Mouse (Mus musculus) 3T3-L1 (cell line): ENCODE results near the gene Copg2.

Experiments
- DNase-seq: peaks from one replicate; pipeline ENCODE4 v3.0.0-alpha.2; 2015; ENCODE audit warnings: low read depth, low spot score

The Copg2 gene

GRCm38 (mm10) chr6:30734988-30735727, 161.4 kb downstream of the Copg2 start:
- DNase-seq: no peak

- DNase-seq: no peak
Observed at GRCm38 (mm10) chr6:30734465-30734864, 162.1 kb downstream of the Copg2 start.

GRCm38 (mm10) chr6:30732571-30733130, 163.9 kb downstream of the Copg2 start:
- DNase-seq: no peak

DNA sequence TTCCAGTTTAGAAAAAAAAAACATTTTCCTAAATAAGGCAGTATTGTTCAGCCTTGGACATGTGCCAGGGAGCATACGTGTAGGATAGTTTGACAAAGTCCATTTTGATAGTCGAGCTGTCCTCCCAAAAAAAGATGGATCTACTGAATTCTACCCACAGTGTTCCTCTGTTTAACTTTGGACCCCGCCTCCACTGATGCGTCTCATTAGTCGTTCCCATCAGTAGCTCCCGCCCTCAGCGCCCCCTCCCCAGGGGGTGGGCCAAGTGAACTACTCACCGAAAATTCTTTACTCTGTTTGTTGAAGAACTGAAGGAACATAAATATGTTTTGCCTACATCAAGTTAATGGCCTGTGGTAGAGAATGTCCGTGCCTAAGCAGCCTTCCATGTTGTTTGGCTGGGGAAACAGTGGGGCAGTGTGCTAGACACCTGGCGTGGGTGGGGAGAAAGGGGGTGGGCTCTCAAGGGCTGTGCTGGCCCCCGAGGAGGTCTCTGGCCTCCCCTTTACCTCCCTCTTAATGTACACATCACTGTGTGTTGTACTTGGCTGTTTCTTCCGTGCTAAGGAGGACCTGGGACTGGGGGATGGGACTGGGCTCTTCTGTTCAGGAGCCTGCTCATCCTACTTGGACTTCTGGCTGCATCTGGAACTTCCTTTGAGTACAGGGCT, 166.2 kb downstream of the Copg2 start:
- DNase-seq: no peak

- no peak for DNase-seq
Observed at GRCm38 (mm10) chr6:30723331-30723730, 173.3 kb downstream of the Copg2 start, which contains the start of gene Mest. Mest (plus strand) TSS chr6:30723547.

DNA sequence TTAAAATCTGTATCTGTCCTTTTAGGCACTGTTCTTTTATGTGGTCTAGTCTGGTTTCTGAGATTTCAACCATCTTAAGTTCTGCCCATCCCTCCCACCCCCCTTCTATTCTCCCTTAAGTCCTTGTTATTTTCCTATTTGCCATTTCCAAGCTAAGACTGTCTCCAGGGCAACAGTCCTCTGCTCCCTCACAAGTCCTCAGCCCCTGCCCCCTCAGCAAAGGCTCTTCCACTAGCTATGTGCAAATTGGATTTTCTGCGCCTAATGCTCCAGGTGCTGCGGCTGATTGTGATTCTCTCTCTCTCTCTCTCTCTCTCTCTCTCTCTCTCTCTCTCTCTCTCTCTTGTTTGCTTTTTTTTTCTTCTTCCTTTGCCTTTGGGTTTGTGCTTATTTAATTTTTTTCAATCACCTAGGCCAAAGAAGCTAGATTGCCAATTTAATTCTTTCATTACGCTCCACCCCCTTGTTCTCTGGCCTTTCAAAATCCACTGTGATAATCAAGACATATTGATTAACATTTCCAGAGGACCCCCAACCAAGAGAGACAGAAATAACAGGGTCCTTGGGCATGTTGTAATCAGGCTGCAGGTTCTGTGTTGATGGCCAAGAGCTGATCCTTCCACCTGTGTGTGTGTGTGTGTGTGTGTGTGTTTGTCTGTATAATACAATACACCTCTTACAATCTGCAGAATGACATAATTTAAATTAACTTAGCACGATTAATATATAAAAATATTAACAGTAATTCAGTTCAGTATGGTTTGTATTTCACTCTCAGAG, 174.0 kb downstream of the Copg2 start:
- DNase-seq: no peak

GRCm38 (mm10) chr6:30716796-30717195, 179.8 kb downstream of the Copg2 start:
- DNase-seq: no peak

DNA sequence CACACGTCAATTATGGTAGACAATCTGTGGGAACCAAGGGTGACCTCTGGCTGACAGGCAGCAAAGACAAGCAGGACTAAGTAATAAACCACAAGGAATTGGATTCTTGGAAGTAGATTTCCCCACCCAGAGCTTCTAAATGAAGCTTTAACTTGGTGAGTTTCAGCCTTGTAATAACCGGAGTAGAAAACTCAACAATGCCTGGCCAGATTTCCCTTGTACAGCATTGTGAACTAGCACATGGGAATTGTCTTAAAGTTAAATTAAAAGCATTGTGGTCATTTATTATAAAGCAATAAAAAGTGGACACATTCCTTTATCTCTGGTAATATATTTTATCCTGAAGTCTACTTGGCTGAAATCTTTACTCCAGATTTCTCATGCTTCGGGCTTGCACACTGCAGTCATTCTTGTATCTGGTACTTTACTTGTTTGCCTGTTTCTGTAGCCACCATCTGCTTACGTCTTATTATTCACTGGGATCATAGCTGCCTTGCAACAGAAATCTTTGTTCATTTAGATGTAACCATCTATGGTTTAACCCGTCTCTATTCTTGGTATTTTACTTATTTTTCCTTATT, 181.6 kb downstream of the Copg2 start:
- no peak for DNase-seq

DNA sequence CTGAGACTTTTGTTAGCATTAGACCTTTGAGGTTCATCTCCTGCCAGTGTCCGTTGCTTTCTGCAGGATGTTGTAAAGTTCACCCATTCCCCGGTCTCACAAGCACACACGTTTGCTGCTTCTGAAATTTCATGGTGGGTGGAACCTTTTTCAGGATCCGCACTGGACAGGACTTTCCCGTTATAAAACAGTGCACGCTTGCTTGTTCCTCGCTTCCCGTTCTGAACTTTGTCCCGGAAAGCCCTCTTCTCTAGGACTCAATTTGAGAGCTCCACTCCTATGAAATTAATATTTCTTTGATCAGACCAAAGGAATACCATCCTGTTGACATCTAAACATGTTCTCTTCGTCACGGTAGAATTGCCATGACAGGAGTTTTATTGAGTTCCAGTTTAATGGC, 182.7 kb downstream of the Copg2 start:
- DNase-seq: no peak

DNA sequence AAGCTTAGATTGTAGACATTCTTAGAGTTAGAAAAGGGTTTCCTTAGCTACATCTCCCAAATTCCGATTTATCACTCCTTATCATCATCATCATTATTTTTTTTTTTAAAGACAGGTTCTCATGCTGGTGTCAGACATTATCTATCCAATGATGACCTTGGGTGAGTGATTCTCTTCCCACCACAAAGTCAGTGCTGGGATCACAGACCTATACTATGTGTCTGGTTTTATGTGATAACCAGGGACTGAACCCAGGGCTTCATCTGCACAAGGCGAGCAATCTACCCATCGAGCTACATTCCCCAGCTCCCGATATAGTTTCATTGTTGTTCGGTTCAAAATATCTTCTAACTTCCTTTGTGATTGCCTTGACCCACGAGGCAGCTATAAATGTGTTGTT, 183.1 kb downstream of the Copg2 start:
- no peak for DNase-seq

DNA sequence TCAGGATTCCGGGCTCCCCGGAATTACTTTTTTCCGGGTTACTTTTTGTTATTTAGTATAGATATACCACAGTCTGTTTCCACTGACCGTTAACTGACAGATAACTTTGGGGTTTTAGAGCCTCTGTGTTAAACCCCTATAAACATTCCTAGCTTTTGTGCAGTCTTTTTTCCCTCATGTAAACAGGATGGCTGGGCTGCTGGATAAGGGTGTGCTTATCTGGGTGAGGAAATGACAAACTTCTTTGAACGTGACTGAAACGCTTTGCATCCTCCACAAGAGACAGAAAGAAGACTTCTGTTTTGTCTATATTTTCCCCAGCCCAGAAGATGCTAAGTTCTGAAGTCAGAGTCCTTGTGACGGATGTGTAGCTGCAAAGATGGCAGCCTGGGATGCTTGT, 184.1 kb downstream of the Copg2 start:
- no peak for DNase-seq

DNA sequence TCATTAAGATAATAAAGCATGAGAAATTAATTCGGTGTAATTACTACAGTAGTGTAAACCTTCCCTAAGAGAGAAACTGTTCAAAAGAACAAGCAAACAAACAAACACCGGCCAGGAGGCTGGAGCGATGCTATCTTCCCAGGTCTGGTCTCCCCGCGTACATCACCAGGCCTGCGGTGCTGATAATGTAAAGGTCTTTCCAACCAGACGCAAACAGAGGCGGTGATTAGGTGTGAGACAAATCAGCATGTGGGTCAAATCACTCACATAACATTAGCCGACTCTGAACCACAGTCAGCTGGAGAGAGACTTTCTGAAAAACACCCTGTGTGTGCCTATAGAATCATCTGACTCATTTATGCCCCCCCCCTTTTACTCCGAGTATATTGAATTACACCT, 185.2 kb downstream of the Copg2 start:
- DNase-seq: no peak

DNA sequence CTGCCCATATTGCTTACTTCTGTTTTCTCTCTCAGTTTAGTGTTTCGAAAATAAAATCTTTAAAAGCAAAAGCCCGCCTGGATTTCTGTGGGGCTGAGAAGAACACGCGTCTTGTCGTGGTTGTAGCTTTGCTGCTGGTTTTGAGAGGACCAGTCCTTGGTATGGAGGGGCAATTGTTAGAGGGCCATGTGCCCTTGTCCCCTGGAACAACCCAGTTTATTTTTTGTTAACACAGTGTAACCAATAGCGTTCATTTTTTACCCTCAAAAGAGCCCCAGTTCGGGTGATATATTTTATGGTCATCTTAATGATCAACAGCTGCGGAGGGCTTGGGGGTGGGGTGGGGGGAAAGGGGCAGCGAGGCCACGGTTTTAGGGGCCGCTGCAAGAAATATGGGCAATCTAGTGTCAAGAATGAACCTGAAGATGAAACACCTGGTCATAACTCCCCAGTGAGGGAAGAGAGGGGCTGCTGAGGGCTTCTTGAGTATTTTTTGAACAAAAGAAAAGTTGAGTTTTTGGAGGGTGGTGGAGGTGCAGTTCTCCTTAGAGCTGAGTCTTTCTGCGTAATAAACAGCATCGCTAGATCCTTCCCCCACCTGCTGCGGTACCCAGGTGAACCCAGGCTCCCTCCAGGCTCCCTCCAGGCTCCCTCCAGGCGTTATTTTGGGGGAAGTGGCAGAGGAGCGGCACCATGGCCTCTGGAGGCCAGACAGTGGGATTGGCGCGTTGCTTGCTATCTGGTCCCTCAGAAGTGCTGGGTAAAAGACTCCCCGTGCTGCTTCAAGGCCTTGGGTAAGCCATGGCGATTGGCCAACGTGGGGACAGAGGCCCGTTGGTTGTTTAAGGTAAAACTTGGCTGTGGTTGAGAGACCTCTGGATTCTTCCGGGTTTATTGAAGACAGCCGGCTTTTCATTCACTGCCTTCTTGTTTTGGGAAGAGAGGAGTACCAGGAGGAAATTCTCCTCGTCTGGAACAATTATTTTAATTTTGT, 185.9 kb downstream of the Copg2 start:
- DNase-seq: no peak

DNA sequence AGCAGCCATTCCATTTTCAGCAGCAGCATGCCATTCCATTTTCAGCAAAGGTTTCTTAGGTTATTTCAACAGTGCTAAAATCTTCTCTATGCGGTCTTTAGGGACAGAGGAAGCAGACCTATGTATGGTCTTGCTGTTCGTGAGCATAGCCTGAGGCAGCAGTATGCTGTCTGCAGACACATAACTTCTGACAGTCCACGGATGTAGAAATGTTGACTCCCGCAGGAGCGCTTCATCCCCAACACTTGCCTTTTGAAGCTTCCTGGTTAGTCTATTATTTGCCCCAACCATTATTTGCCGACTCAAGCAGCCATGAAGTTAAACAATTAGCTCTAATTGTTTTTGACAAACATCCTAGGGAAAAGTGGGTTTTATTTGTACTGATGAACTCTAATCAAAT, 187.5 kb downstream of the Copg2 start:
- no peak for DNase-seq

GRCm38 (mm10) chr6:30703977-30704602, 192.5 kb downstream of the Copg2 start:
- DNase-seq: no peak

- no peak for DNase-seq
Observed at GRCm38 (mm10) chr6:30703476-30703875, 193.1 kb downstream of the Copg2 start.

DNA sequence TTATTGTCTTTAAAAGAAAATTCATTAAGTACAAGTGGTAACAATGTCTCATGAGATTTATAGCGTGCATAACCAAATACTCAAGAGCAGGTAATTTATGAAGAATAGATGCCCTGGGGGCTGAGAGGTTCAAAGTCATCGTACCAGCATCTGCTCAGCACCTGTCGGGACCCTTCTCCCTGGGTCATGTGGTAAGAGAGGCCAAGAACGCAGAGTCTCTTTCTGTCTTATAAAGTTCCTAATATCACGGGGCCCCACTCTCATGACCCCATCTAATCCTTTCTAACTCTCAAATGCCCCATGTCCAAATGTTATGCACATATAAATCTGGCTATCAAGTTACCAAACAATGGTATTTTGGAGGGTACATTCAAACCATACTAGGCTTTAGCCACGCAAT, 193.7 kb downstream of the Copg2 start:
- DNase-seq: no peak

DNA sequence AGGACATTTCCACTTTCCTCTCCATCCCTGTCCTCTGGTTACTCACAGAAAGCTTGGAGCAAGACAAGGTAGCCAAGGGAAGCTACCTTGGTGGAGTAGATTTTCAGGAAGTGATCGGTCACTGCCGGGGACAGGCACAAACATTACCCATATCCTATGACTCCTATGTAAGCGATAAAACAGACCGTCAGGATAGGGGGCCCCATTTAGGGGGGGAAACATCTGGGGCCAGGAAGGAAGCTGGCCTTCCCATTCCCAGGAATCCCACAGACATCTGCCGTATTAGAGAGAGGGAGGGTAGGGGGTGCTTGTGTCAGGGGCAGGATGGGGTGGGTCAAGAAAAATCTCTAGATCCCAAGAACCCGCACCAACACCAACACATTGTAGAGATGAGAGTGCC, 196.4 kb downstream of the Copg2 start:
- no peak for DNase-seq

DNA sequence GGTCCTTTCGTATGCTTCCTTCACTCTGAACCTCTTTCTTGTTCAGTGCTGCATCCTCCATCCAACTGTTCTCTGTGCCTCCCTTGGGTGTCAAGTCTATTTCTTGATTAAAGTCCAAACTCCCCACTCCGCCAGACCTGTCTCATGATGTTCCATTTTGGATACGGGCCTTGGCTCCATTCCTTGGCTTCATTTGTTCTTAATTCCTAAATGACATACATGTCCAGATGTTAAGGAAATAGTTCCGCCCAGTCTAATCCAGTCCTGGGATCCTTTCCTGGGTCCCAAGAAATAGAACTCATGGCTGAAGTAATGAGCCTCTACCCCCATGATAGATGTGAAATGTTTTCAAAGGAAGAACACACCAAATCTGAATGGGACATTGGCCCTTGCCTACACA, 198.6 kb downstream of the Copg2 start:
- no peak for DNase-seq
